Mouse (Mus musculus): Measurements from ENCODE around the gene Rbbp6.

Rbbp6 gene

GRCm38 (mm10) chr7:122972006-122972689, 6.7 kb downstream of the Rbbp6 start:
- no peak for DNase-seq

- DNase-seq: no peak
These were observed 14.0 kb downstream of the Rbbp6 start for GRCm38 (mm10) chr7:122979514-122979913.

GRCm38 (mm10) chr7:122998189-122998588, 32.7 kb downstream of the Rbbp6 start:
- no peak for DNase-seq

GRCm38 (mm10) chr7:122999871-123000396, 34.4 kb downstream of the Rbbp6 start:
- no peak for DNase-seq

- no peak for DNase-seq
These were observed 35.3 kb downstream of the Rbbp6 start for GRCm38 (mm10) chr7:123000796-123001195.

- DNase-seq: no peak
These were observed 36.0 kb downstream of the Rbbp6 start for GRCm38 (mm10) chr7:123001341-123002027.

- no peak for DNase-seq
These were observed 36.5 kb downstream of the Rbbp6 start for GRCm38 (mm10) chr7:123002028-123002410.

GRCm38 (mm10) chr7:123003207-123003606, 37.7 kb downstream of the Rbbp6 start:
- DNase-seq: no peak

- no peak for DNase-seq
These were observed 39.0 kb downstream of the Rbbp6 start for GRCm38 (mm10) chr7:123004442-123004841.

- no peak for DNase-seq
These were observed 40.8 kb downstream of the Rbbp6 start for GRCm38 (mm10) chr7:123006251-123006650.

GRCm38 (mm10) chr7:123007743-123008142, 42.3 kb downstream of the Rbbp6 start:
- DNase-seq: no peak

GRCm38 (mm10) chr7:123013466-123013865, 48.0 kb downstream of the Rbbp6 start:
- no peak for DNase-seq

- no peak for DNase-seq
These were observed 49.2 kb downstream of the Rbbp6 start for GRCm38 (mm10) chr7:123014729-123015128.

- peak; percentile 39 for DNase-seq
These were observed 52.1 kb downstream of the Rbbp6 start for GRCm38 (mm10) chr7:123017627-123018026.

GRCm38 (mm10) chr7:123025123-123025522, 59.6 kb downstream of the Rbbp6 start:
- no peak for DNase-seq

- no peak for DNase-seq
These were observed 64.8 kb downstream of the Rbbp6 start for GRCm38 (mm10) chr7:123030295-123030694.

- peak; percentile 17 for DNase-seq
These were observed 65.3 kb downstream of the Rbbp6 start for GRCm38 (mm10) chr7:123030709-123031181.

GRCm38 (mm10) chr7:123031211-123031743, 65.8 kb downstream of the Rbbp6 start:
- no peak for DNase-seq

- DNase-seq: no peak
These were observed 69.8 kb downstream of the Rbbp6 start for GRCm38 (mm10) chr7:123035314-123035713.

- DNase-seq: peak; percentile 10
These were observed 73.8 kb downstream of the Rbbp6 start for GRCm38 (mm10) chr7:123039302-123039701.

- no peak for DNase-seq
These were observed 79.7 kb downstream of the Rbbp6 start for GRCm38 (mm10) chr7:123045146-123045545.

- DNase-seq: no peak
These were observed 81.1 kb downstream of the Rbbp6 start for GRCm38 (mm10) chr7:123046473-123047091.
